Mouse (Mus musculus) cerebellum, postnatal 25 days (tissue): ENCODE data around the gene Mcee.

Experiments
- DNase-seq, 2 experiments: peaks; one replicate each; pipeline ENCODE4 v3.0.0; 2021; ENCODE audit warnings: mixed read lengths in 2 of 2

Gene Mcee

DNA sequence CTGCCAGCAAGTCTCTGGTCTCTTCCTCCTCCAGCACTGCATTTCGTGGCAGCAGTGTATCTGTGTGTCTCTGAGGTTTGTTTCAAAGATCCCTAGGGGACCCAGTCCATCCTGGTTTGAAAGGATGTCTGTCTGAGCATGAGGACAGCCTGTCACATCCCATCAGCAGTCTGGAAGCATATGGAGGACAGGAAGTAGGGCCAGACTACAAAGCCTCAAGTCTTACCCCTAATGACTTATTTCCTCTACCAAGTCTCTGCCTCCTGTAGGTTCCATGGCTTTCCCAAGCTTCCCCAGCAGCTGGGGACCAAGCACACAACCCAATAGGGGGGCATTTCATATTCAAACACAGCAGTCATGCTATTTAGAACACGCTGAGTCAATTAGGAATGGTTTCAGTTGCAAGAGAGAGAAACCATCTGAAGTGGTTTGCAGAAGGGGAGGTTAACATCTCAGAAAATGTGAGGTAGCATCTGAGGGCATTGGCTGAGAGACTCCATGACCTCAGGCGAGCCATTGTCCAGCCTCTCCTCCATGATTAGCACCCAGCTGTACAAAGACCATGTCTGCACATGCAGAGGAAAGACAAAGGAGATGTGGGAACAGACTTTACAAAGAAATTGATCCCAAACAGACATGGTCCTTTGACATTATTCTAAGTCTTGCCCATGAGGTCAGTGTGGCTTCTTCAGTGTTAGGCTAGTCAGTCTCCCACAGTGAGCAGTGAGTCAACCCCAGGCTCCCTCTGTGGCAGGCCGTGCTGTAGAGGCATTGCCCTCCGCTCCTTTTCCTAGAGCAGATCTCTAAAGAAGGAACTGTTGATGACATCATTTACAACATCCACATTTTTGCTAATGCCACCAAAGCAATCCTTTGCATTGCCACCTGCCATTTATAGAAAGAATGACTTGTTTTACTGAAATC, 47.5 kb downstream of the Mcee start:
- DNase-seq = no peak

DNA sequence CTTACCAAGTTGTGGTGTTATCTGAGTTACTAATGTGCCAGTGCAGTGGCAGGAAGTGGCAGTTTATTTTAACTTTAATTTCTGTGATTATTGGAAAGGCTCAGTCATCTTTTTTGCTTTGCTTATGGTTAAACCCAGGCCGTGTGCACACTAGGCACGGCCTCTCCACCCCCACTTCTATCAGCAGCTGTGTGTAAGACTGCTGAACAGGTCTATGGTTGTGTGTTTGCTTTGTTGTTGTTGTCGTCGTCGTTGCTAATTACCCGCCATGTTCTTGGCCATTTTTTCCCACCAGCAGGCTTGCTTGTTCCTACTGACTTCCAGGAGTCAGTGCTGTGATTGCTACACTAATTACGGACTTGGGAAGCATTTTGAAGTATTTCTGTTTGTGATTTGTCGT, 48.1 kb downstream of the Mcee start:
- DNase-seq = no peak

DNA sequence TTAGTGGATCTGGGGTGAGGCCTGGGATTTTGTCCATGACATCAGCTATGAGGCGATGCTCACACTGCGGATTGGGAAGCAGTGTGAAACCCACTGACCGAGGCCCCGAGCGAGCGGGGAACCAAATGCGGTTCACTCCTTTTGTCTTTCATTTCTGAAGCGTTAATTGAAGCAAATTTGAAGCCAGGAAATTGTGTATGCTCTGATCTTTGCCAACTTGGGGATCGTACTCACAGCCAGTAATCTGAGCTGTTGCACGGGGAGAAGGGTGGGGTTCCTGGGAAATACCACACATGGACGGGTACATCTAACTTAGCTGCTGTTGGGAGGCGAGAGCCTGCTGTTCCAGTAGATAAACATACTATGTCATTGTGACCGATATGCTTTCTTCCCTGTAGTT, 58.2 kb downstream of the Mcee start:
- DNase-seq = peak; percentile 20 to 29

DNA sequence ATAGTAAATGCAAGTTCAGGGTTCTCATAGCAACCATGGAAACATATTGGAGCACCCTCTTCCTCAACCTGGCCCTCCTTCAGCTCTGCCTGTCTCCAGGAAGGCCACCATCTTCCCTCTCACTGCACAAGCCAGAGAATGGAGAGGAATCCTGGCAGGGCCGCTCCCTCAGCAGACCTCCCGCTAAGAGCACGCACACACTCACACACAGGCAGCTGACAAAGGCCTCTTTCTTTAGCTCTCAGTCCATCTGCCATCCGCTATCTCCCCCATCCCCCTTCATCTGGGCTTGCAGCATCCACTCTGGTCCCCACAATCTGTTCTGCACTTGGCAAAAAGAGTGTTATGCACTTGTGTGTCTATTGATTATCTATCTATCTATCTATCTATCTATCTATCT, 59.0 kb downstream of the Mcee start:
- DNase-seq = peak; percentile 84 to 88

DNA sequence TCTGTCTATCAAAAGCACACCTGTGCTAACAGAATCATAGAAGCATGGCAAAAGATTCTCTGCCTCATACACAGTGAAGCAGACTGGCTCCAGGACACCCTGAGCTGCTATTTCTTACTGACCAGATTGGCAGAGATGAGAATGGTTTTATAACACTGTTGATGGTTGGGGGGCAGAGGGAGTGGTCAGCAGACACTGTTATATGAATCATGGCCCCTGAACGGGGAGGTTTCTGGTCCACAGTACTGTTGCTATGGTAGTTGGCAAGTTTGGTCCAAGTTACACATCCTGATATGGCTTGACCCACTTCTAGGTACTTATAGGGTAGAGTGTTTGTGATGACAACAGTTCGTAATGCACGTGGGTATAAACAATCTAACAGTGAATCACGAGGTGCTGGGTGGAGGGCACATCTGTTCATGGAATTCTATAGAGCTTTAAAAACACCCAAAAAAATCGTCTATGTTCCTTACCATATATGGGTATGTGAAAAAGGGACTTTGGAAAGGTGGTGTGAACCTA, 59.5 kb downstream of the Mcee start:
- DNase-seq = peak; percentile 18 to 24

DNA sequence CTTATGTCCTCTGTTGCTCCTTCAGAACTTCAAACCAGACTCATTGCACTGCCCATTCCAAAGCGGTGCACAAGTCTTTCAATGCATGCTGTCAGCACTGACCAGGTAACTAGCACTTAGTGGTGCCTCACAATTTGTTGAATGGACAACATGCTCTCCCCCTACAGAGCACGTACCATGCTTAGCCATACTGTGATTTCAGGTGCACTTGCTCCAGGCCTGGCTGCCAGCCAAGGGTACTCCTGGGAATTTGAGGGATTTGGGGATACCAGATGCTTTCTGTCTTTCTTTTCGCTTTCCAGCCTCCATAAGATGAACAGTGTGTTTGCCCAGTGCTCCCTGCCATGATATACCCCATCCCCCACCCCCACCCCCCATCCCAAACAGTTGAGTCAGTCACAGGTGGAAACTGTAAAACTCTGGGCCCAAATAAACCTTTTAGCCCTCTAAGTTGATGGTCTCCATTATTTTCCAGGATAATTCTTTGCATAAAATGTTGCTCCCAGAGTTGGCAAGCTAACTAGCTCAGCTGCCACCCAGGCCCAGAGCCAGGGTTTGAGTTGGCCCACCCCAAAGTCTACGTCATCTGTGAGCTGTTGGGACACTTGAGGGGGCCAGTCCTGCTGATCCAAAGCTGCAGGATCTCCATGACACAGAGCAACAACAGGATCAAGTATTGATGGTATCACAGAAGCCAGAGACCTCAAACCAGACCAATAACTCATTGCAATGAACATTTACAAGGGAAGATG, 60.2 kb downstream of the Mcee start:
- DNase-seq = peak; percentile 52 to 68

DNA sequence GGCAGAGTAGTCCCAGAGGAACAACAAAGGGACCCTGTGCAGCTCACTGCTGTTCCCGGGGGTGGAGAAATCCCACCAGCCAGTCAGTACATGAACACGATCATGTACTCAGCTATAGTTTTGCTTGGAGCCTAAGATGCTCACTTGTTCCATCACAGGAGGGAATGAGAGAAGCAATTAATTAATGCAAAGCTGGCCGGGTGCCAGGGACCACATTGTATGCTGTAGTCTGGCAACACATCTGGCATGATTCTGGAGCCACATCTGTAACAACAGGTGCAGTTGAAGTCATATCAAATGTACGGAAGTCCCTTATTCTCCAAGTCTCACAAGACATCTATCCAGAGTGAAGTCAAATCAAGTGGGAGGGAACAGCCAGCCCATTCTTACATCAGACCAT, 63.8 kb downstream of the Mcee start:
- no peak for DNase-seq

DNA sequence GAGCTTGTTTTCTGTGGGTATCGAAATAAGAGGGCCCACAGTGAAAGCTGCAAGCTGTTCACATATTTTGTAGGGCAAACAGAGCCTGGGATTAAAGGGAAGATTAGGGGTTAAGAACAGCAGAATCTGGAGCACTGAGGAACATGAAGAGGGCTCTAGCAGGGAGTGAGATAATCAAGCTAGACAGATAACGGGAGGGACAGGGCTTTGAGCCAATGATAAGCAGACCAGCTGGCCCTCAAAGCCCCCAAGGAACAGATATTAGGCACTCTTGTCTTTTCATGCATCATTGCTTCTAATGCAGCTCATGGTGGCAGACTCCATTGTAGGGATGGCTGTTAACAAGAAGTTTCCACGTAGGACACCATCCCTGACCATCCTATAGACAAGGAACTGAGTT, 64.3 kb downstream of the Mcee start:
- DNase-seq = no peak

DNA sequence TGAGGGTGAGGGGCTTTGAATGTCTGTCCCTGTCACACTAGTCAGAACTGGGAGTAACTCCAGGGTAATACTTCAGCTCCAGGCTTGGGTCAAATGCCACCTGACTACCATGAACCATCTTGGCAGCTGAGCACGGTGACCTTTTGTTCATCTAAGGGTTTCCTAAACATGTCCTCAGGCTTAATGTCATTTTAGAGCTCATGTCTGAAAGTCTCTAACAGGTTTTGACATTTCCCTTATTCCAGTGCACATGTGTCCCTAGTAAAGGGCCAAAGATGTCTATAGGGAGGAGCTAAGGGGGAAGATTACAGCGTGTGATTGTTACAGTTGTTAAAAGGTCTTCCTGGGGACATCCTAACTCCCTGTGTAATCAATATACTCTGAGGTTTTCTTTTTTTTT, 65.4 kb downstream of the Mcee start:
- no peak for DNase-seq
